Mouse (Mus musculus) gastrocnemius, postnatal 14 days (tissue): ENCODE results near the gene Fbxl21. TPM values are rescaled to one million over a fixed set of nuclear protein-coding genes. Genes with fewer than 3 reads are reported as not detected.

Experiments used
- DNase-seq: peaks from one replicate; pipeline ENCODE4 v3.0.0; 2021; ENCODE audit warnings: mixed read lengths
- intact Hi-C: fragments of 180-260 bp; cut with DNase I; formaldehyde crosslinking; loops from one replicate; pipeline ENCODE4 v1.15.1; 2025; ENCODE audit warnings: low total_unique reads
- long read RNA-seq, 2 experiments: library from polyadenylated mRNA; stranded (forward); transcript quantifications; one replicate each; pipeline ENCODE4 v2.0.0; 2021
- total RNA-seq, 2 experiments: library from RNA; stranded (reverse); gene quantifications; 2 replicates each; pipeline ENCODE4 v1.2.3; 2021

The Fbxl21 gene
- total RNA-seq: under 1 TPM in 1 of 2 experiments, not detected in 1; 0.14 TPM
- long read RNA-seq, experiment 1: 0 reads
- long read RNA-seq, experiment 2: 0 reads

DNA sequence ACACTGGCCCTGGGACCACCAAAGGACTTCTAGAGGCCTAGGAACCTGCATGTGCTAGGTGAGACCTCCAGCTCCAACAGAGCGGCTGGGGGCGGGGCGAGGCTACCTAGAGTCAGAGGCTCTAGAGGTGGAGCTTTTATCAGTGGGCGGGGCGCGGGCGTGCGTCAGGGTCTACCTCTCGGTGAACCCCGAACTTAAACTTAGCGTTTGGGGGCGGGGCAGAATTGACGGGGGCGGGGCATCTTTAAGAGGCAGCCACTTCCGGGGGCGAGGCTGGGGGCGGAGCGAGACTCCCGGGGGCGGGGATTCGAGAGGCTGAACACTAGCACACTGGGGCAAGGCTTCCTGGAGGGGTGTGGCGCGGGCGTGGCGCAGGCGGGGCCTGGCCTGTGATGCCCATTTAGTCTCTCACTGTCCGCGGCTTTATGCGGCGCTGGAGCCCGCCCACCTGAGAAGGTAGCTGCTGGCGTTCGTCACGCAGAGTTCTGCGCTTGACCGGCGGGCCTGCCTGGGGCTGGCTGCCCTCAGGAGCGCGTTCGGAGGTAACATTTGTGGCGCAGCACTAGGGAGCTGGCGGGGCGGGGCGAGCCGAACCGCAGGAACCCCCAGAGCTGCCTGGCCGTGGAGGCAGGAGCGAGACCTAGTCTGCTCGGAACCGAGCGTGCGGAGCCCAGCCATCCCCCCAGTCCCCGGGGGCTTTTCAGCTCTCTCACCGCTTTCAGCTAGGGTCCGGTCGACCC is at the start of gene Fbxl21:
Gene Fbxl21 (plus strand): TSS at position 392 of the 740 bp plus-strand sequence.
- DNase-seq: peak; percentile 90
- intact Hi-C loops: no loop called here

DNA sequence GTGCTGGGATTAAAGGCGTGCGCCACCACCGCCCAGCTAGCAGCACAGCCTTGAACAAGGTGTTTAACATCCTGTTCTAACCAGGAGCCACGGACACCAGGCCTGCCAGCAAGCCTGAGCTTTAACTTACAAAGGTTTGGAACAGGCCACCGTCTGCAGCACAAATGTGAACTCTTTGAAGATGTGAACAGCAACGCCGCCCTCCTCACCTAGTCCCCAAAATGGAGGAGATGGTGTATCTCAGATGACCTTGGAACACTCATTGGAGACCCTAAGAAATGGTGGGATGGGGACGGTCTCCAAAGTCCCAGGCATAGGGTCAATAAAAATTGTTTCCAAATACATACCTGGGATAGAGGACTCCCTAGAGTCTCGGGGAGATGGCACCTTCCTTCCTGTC is 49.6 kb upstream of the Fbxl21 start:
- intact Hi-C loops: loop anchor here (10.0 kb wide), 2 partner anchors 162 to 792 kb away; no protein-coding TSS in a partner anchor
- DNase-seq: no peak

DNA sequence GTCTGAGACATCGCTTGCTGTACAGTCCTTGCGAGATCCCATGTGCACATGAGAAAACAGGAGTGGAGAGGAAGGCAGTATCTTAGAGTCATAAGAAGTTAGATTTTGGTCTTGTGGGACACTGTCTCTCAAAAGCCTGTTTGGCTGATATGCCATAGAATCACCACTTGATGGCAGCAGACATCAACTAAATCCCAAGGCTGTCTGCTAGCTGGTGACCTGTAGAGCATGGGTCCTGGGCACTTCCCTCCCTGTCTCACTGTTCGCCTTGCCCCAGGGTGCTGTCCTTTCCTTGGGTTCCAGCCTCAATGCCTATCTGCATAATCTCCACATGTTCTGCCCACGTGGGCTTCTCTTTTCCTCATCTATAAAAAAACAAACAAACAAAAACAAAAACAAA is 46.9 kb upstream of the Fbxl21 start:
- intact Hi-C loops: loop anchor here (5.0 to 10.0 kb wide), 3 partner anchors 159 to 789 kb away; no protein-coding TSS in a partner anchor
- DNase-seq: peak; percentile 41

DNA sequence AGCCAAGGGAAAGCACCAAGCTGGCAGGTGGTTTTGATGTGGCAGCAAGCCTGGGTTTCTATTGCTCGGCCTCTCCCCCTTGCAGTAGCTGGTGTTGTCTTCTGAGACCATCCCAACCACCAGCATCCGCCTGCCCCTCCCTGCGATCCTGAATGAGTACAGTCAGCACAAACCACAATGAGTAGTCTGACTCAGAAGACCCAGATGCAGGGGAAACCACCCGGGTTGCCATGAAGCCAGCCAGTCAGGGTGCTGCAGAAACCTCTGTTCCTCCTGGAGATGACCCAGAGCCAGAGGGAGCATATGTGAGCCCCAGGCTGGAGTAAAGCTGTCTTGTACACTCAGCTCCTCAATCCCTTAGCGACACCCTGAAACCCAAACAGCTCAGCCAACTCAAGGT is 45.5 kb upstream of the Fbxl21 start:
- intact Hi-C loops: loop anchor here (5.0 to 10.0 kb wide), 3 partner anchors 158 to 788 kb away; no protein-coding TSS in a partner anchor
- DNase-seq: no peak

DNA sequence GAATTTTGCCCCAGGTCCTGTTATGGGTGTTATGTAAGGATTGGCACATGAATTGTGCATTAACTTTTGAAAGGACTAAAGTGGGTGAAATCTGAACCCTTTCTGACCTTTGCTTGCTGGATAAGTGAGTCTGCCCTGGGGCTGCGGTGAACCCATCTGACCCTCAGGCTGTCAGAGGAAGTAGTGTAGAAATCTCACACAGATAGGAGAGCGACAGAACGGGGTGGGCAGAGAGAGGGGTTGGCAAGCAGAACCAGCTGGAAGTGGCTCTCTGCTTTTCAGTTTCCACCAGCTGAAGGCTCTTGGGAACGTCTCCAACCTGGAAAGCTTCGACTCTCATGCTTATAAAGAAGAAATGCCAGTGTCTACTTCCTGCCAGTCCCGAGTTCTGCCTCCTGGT is 45.0 kb upstream of the Fbxl21 start:
- intact Hi-C loops: loop anchor here (5.0 to 10.0 kb wide), 3 partner anchors 158 to 788 kb away; no protein-coding TSS in a partner anchor

DNA sequence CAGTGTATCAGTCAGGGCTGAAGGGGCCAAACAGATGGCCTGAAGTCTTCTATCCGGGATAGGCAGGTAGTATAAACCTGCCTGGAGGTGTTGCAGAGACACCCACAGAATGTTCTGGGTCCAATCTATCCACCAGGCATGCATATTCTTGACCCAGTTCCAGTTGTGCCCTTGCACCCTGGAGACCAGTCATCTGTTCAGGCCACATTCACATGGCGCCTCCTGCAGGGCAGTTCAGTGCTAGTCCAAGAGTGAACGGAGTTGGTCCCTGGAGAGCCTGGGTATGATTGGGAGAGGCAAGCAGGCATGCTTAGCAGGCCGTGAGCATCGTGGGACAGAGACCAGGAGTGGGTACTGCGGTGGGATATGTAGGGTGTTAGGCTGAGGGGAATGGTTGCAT is 44.2 kb upstream of the Fbxl21 start:
- DNase-seq: no peak

More for the DNA sequence above, 45.0 kb upstream of the Fbxl21 start:
- DNase-seq: no peak

DNA sequence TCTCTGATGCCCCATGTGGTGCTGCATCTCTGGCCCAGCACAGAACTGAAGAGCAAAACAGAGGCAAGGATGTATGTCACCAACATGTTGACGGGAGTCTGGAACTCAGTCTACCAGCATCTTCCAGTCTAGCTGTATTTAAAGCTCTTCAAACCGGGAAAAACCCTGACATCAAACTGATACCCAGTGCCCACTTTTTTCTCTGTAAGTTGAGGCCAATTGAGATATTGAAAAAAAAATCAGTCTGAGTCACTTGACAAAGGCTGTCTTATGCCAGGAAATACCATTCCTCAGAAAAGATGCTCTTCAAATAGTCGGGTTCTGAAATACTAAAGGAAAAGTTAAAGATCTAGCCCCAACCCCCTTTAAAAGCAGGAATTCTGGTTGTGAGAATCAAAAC is 40.1 kb upstream of the Fbxl21 start, which contains the start of gene Il9:
Gene Il9 (minus strand): TSS at position 101 of the 400 bp plus-strand sequence.
- no peak for DNase-seq

More for the DNA sequence above, 44.2 kb upstream of the Fbxl21 start:
- intact Hi-C loops: loop anchor here (5.0 to 10.0 kb wide), 3 partner anchors 157 to 787 kb away; no protein-coding TSS in a partner anchor

DNA sequence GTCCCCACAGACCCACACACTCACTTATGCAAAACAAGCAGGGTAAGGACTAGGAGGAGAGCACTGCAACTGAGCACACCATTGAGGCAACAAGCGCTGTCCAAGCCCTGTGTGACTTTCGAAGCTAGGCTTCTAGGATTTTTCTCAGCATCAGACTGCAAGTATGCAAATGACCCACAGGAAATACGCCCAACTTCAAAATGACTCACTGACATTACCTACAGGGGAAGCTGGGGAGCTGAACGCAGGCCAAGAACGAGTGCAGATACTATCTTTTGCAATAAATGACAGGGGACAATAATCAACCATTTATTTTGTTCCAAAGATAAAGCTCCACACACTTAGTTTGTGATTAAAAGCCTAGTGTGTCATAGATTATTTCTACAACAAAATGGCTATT is 34.3 kb upstream of the Fbxl21 start:
- DNase-seq: no peak
- intact Hi-C loops: no loop called here

More for the DNA sequence above, 40.1 kb upstream of the Fbxl21 start, which contains the start of gene Il9:
- intact Hi-C loops: no loop called here

DNA sequence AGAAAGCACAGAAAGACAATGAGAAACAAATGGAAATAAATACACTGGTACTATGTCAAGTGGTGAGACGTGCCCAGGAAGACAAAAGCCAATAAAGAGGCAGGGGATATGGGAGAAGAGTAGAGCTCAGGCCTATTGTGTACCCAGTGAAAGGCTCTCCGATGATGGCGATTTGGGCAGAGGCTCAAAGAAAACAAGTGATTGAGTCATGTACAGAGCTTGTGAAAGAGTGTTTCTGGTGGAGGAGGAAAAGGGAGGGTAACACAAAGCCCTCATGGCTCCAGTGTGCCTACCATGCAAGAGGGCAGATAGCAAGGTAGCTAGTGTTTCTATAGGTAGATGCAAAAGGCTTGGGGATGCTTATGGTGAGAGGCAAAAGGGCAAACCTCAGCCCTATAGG is 27.8 kb upstream of the Fbxl21 start:
- DNase-seq: no peak
- intact Hi-C loops: no loop called here

DNA sequence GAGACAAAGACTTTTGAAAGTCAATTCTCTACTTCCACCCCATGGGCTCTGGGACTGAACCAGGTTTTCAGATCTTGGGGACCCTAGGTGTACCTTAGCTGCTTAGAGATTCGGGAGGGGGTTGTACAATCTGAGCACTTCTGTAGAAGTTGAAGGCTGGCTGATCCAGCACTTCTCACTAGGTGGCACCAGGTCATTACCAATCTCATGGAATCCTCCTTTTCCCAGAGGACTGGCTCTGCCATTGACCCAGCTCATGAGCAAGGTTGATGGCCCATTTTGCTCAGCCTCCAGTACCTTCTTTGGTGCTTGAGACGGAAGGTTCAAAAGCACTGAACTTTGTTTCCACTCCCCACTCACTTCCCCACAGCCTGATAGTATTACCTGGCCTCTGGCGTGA is 22.1 kb upstream of the Fbxl21 start:
- DNase-seq: no peak
- intact Hi-C loops: no loop called here

DNA sequence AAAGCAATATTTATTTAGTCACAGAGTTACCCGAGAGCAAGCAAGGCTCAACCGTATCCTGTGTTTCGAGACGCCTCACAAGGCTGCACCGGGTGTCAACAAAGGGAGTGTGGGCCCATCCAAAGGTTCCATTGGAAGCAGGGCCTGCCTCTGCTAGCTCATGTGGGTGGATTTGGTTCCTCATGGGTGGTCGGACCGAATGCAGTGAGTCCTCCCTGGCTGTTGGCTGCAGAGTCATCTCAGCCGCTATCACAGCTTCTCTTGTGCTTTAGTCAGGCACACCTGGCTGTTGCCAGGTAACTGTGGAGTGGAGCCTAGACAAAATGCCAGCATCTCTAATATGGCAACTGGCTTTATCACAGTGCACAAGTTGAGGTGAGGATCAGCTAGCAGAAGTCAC is 21.6 kb upstream of the Fbxl21 start:
- intact Hi-C loops: no loop called here
- DNase-seq: no peak

DNA sequence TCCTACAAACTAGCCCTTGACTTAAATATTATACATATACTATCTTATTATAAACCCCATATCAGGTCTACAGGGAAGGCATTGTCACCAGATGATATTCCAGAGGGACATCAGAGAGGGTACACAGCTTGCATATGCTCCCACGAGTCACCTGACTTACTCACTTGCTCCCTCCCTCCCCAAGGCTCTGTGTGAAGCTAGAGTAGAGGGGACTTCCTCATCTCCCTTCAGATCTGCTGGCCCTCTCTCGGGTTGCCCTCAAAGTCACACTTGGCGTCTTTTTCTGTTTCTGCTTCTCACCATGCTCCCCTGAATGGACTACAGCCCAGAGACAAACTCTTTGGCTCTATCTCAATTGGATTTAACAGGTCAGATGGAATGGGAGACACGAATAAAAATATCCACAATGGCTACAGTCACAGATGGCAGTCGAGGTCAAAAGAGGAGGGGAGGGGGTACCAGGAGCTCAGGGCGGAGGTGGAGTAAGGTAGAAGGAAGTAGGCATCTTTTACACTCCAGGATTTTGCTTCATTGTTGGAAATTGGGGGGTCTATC is 20.3 kb upstream of the Fbxl21 start:
- intact Hi-C loops: no loop called here
- no peak for DNase-seq

DNA sequence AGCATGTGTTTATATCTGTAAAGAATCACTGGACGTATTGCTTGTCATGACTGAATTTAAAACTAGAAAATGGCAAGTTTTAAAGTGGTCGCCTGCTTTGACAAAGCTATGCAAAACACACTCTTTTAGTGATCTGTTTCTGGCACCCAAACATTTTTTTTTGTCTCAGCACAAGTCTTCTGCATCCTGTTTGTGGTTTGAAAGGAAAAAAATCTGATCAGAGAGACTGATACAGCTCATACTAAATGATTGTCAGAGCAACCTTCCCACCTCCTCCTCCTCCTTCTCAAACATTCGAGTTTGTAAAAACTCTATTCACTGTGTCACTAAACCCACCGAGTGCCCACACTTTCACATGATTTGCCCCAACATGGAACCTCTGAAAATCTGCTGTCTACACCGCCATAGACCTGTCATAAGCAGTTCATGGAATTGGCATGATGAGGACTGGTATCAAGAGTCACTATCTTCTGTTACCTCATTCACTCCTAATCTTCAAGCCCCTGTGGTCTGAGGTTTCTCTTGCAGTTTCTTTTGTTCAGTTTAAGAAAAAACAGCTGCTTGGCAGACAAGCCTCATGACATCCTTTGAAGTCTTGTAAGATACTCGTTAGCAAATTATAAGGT is 15.3 kb upstream of the Fbxl21 start:
- DNase-seq: no peak
- intact Hi-C loops: no loop called here

DNA sequence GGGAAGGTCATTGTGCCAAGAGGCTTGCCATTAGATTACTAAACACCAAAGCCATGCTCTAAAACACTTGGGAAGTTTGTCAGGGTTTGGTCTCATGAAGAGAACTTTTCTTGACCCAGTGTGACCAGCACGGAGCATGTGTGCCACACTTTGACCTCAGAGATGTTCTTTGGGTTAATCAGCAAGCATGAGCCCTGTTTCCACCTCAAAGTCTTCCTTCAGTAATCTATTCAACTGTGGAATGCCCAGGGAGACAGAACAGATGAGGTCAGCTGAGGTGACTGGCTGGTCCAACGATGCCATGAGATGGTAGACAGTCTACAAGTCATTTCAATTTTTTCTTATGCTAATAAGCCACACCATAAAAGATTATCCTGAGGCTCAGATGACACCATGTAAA is 12.5 kb upstream of the Fbxl21 start:
- intact Hi-C loops: no loop called here
- DNase-seq: no peak

DNA sequence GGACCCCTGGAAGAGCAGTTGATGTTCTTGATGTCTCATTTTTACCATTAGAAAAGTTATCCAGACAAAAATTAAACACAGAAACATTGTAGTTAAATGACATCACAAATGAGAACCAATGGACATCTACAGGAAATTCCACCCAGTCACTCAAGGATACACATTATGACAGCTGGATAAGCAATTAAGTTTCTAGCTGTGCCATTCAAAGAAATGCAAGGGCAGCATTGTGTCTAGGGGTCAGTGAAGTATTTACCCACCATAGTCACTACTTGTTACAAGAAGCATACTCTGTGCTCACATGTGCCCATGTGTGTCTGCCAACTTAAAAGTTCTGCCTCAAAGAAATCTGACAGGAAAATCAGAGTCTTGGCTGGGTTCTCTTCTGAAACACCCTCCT is 8.7 kb upstream of the Fbxl21 start:
- intact Hi-C loops: no loop called here
- no peak for DNase-seq

DNA sequence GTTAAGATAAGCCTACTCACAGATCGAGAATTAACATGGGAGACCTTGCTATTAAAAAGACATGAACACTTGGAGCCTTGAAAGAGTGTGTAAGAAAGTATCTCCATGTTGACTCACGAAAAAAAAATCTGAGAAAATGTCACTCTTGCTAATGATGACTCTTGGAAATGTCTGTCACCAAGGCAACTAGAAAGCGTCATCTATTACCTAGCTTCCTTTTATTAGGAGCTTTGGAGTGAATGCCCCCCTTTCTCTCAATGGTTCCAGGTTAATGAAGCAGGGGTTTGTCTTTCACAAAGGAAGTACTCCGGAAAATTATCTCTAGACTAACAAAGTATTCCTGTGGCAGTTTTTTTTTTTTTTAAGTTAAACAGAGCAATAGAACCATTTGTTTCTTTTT is 6.0 kb upstream of the Fbxl21 start:
- no peak for DNase-seq
- intact Hi-C loops: no loop called here

DNA sequence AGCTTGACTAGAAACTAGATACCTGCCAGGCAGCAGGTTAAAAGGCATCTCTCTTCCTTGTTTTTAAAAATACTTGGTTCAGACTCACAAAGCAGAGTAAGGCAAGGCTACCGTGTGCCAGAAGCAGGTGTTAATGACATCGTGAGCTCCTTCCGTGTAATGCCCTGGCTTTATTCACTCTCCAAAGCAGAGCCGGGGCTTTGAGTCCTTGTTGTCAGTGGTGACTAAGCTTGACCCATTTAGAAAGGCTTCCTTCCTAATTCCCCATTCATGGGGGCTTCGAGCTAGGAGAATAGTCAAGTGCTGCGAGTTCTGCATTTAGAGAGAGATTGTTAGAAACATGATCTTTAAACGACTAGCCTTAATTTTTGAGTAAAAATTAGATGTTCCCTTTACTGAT is 5.5 kb upstream of the Fbxl21 start:
- intact Hi-C loops: no loop called here

DNA sequence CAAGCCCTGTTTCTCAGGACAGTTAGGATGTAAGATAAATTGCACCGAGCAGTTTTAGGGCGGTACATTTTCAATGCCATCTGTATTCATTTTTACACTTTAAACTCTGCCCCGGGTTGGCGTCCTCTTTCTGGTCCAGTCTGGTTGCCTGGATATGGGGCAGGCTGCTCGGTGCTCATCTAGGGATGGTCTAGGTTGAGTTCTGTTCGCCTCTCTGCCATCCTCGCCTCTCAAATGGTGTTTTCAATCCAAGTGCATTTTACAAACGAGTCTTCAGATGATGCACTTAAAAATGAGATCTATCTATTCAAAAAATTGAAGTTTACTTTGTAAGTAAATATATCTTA is 522 bp downstream of the Fbxl21 start:
- intact Hi-C loops: no loop called here
- no peak for DNase-seq

More for the DNA sequence above, 5.5 kb upstream of the Fbxl21 start:
- no peak for DNase-seq

DNA sequence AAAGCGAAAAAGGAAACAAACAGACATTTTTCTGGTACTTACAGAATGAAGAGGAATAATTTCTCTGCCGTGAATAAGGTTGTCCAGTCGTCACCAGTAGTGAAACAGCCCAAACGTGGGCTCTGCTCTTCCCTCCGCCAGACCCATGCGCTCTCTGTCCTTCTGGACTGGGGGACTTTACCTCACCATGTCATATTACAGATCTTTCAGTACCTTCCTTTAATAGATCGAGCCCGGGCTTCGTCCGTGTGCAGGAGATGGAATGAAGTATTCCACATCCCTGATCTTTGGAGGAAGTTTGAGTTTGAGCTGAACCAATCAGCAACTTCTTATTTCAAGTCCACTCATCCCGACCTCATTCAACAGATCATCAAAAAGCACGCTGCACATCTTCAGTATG is 4.6 kb downstream of the Fbxl21 start:
- DNase-seq: no peak
- intact Hi-C loops: no loop called here

DNA sequence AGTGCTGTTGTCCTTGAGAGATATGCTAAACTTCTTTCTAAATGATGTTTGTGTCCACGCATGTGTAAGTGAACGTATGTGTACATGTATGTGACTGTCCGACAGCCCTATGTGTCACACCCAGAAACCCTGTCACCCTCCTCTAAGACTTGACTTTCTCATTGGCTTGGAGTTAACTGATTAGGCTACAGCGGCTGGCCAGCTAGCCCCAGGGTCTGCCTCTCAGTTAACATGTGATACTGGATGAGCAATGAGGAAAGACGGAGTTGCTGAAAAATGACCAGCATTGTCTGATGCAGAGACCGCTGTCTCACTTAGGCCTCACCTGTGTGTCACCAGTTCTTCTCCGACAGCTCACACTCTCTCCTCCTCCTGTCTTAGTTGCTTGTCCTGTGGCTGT is 5.6 kb downstream of the Fbxl21 start:
- intact Hi-C loops: no loop called here
- no peak for DNase-seq
